Mouse (Mus musculus): ENCODE measurements around the gene Scaf1. TPM values are rescaled to one million over a fixed set of nuclear protein-coding genes. Genes with fewer than 3 reads are reported as not detected.

Scaf1 gene
- polyA plus RNA-seq, 2 experiments: 11.0 to 16.9 TPM

GRCm38 (mm10) chr7:45007141-45007540, 9.0 kb downstream of the Scaf1 start:
- H3K27me3 ChIP-seq (ENCODE audit: control insufficient read depth, insufficient read depth, low read length): no peaks in the 10 kb centered on the region
- ATAC-seq (ENCODE audit: insufficient read depth): no peak
- DNase-seq (ENCODE audit: low read depth in 3 of 3, low spot score in 3 of 3): no peak
- H3K9ac ChIP-seq (replicated peaks): no peak overlapping the region
- TF ChIP-seq CTCF (IDR thresholded peaks at IDR 0.05; ENCODE audit: low read depth) (no peak), EP300 (IDR thresholded peaks at IDR 0.05; ENCODE audit: low read depth) (no peak)
- no peaks in the 10 kb centered on the region for H3K9me3 ChIP-seq (ENCODE audit: control insufficient read depth, low read length)
- no peak overlapping the region for H3K4me3 ChIP-seq (ENCODE audit: insufficient read depth in 1 of 2, low read depth in 2 of 2, low read length in 2 of 2)
- WGBS (ENCODE audit: insufficient replicate concordance): 92% methylated on average over 29 of the region's 29 CpGs
- H3K36me3 ChIP-seq (replicated peaks; ENCODE audit: control insufficient read depth, insufficient read depth, low read depth): peaks cover 83% of the 10 kb centered on the region
- no peak overlapping the region for H3K27ac ChIP-seq
- H3K4me1 ChIP-seq (replicated peaks; ENCODE audit: control insufficient read depth in 2 of 2, insufficient read depth in 2 of 2, low read length in 1 of 2): no peaks in the 10 kb centered on the region
- H3K4me2 ChIP-seq (ENCODE audit: low read depth): no peak overlapping the region

- WGBS (ENCODE audit: insufficient replicate concordance): 88% methylated on average over 12 of the region's 12 CpGs
- H3K27me3 ChIP-seq (ENCODE audit: control insufficient read depth, insufficient read depth, low read length): no peaks in the 10 kb centered on the region
- no peaks in the 10 kb centered on the region for H3K9me3 ChIP-seq (ENCODE audit: control insufficient read depth, low read length)
- H3K9ac ChIP-seq (replicated peaks): no peak overlapping the region
- H3K4me1 ChIP-seq (replicated peaks; ENCODE audit: control insufficient read depth in 2 of 2, insufficient read depth in 2 of 2, low read length in 1 of 2): no peaks in the 10 kb centered on the region
- ATAC-seq (ENCODE audit: insufficient read depth) (no peak), DNase-seq (ENCODE audit: low read depth in 3 of 3, low spot score in 3 of 3) (no peak)
- H3K36me3 ChIP-seq (replicated peaks; ENCODE audit: control insufficient read depth, insufficient read depth, low read depth): peaks cover 81% of the 10 kb centered on the region
- TF ChIP-seq CTCF (IDR thresholded peaks at IDR 0.05; ENCODE audit: low read depth) (no peak), EP300 (IDR thresholded peaks at IDR 0.05; ENCODE audit: low read depth) (no peak)
- H3K4me3 ChIP-seq (ENCODE audit: insufficient read depth in 1 of 2, low read depth in 2 of 2, low read length in 2 of 2): no peak overlapping the region
- no peak overlapping the region for H3K4me2 ChIP-seq (ENCODE audit: low read depth)
- no peak overlapping the region for H3K27ac ChIP-seq
Observed at GRCm38 (mm10) chr7:45006503-45006902, 9.7 kb downstream of the Scaf1 start.

GRCm38 (mm10) chr7:45005321-45005992, 10.7 kb downstream of the Scaf1 start:
- no peaks in the 10 kb centered on the region for H3K9me3 ChIP-seq (ENCODE audit: control insufficient read depth, low read length)
- no peaks in the 10 kb centered on the region for H3K27me3 ChIP-seq (ENCODE audit: control insufficient read depth, insufficient read depth, low read length)
- no peak overlapping the region for H3K4me2 ChIP-seq (ENCODE audit: low read depth)
- no peaks in the 10 kb centered on the region for H3K4me1 ChIP-seq (replicated peaks; ENCODE audit: control insufficient read depth in 2 of 2, insufficient read depth in 2 of 2, low read length in 1 of 2)
- no peak overlapping the region for H3K9ac ChIP-seq (replicated peaks)
- no peak overlapping the region for H3K4me3 ChIP-seq (ENCODE audit: insufficient read depth in 1 of 2, low read depth in 2 of 2, low read length in 2 of 2)
- no peak overlapping the region for H3K27ac ChIP-seq
- DNase-seq (ENCODE audit: low read depth in 3 of 3, low spot score in 3 of 3) (no peak), ATAC-seq (ENCODE audit: insufficient read depth) (no peak)
- TF ChIP-seq CTCF (IDR thresholded peaks at IDR 0.05; ENCODE audit: low read depth) (no peak), EP300 (IDR thresholded peaks at IDR 0.05; ENCODE audit: low read depth) (no peak)
- peaks cover 85% of the 10 kb centered on the region for H3K36me3 ChIP-seq (replicated peaks; ENCODE audit: control insufficient read depth, insufficient read depth, low read depth)
- 82% methylated on average over 6 of the region's 6 CpGs for WGBS (ENCODE audit: insufficient replicate concordance)

- H3K36me3 ChIP-seq (replicated peaks; ENCODE audit: control insufficient read depth, insufficient read depth, low read depth): peaks cover 83% of the 10 kb centered on the region
- H3K27me3 ChIP-seq (ENCODE audit: control insufficient read depth, insufficient read depth, low read length): no peaks in the 10 kb centered on the region
- no peak overlapping the region for H3K4me3 ChIP-seq (ENCODE audit: insufficient read depth in 1 of 2, low read depth in 2 of 2, low read length in 2 of 2)
- H3K4me1 ChIP-seq (replicated peaks; ENCODE audit: control insufficient read depth in 2 of 2, insufficient read depth in 2 of 2, low read length in 1 of 2): no peaks in the 10 kb centered on the region
- DNase-seq (ENCODE audit: low read depth in 3 of 3, low spot score in 3 of 3) (no peak), ATAC-seq (ENCODE audit: insufficient read depth) (no peak)
- no peak overlapping the region for H3K4me2 ChIP-seq (ENCODE audit: low read depth)
- no peaks in the 10 kb centered on the region for H3K9me3 ChIP-seq (ENCODE audit: control insufficient read depth, low read length)
- no peak overlapping the region for H3K27ac ChIP-seq
- no peak overlapping the region for H3K9ac ChIP-seq (replicated peaks)
- WGBS (ENCODE audit: insufficient replicate concordance): 62% methylated on average over 3 of the region's 3 CpGs
- TF ChIP-seq CTCF (IDR thresholded peaks at IDR 0.05; ENCODE audit: low read depth): no peak
- TF ChIP-seq EP300 (IDR thresholded peaks at IDR 0.05; ENCODE audit: low read depth): no peak
Observed at GRCm38 (mm10) chr7:45004546-45004945, 11.6 kb downstream of the Scaf1 start.

GRCm38 (mm10) chr7:45002440-45002839, 13.7 kb downstream of the Scaf1 start:
- no peak overlapping the region for H3K27ac ChIP-seq
- H3K27me3 ChIP-seq (ENCODE audit: control insufficient read depth, insufficient read depth, low read length): no peaks in the 10 kb centered on the region
- H3K4me1 ChIP-seq (replicated peaks; ENCODE audit: control insufficient read depth in 2 of 2, insufficient read depth in 2 of 2, low read length in 1 of 2): peaks cover 3 to 5% of the 10 kb centered on the region in 2 experiments; a peak in 3 of 4 replicates
- DNase-seq (ENCODE audit: low read depth in 3 of 3, low spot score in 3 of 3): no peak
- H3K4me3 ChIP-seq (ENCODE audit: insufficient read depth in 1 of 2, low read depth in 2 of 2, low read length in 2 of 2): no peak overlapping the region
- ATAC-seq (ENCODE audit: insufficient read depth): no peak
- TF ChIP-seq CTCF (IDR thresholded peaks at IDR 0.05; ENCODE audit: low read depth) (no peak), EP300 (IDR thresholded peaks at IDR 0.05; ENCODE audit: low read depth) (no peak)
- no peak overlapping the region for H3K9ac ChIP-seq (replicated peaks)
- H3K36me3 ChIP-seq (replicated peaks; ENCODE audit: control insufficient read depth, insufficient read depth, low read depth): peaks cover 69% of the 10 kb centered on the region
- no peaks in the 10 kb centered on the region for H3K9me3 ChIP-seq (ENCODE audit: control insufficient read depth, low read length)
- WGBS (ENCODE audit: insufficient replicate concordance): 67% methylated on average over 7 of the region's 7 CpGs
- no peak overlapping the region for H3K4me2 ChIP-seq (ENCODE audit: low read depth)

Data from liver, embryonic 14.5 days (tissue).